Mouse (Mus musculus) B cell, adult 2 months (primary cell): ENCODE data around the gene Selp.
A peak's percentile ranks its signal among the peaks of the same experiment; 100 is the strongest.

ENCODE experiments used
- DNase-seq, 2 experiments: peaks; one replicate each; pipeline ENCODE4 v3.0.0; 2022

Gene Selp

GRCm38 (mm10) chr1:164119892-164120776, 5.1 kb downstream of the Selp start:
- no peak for DNase-seq

DNA sequence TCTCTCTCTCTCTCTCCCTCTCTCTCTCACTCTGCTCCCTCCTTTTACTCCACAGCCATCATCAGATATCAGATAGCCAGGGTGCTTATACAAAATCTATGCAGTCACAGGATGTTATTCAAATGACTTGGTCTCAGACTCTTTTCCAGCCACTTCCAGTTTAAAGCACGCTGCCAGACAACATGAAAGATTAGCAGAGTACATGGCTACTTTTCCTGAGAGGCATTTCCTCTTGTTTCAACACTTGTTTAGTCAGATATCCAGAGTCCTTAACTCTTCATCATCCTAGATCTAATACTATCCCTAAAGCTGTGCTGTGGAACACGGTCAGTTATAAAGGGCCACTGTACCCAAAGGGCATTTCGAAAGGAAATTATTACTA, 5.7 kb downstream of the Selp start:
- no peak for DNase-seq

GRCm38 (mm10) chr1:164123836-164124235, 8.8 kb downstream of the Selp start:
- no peak for DNase-seq

DNA sequence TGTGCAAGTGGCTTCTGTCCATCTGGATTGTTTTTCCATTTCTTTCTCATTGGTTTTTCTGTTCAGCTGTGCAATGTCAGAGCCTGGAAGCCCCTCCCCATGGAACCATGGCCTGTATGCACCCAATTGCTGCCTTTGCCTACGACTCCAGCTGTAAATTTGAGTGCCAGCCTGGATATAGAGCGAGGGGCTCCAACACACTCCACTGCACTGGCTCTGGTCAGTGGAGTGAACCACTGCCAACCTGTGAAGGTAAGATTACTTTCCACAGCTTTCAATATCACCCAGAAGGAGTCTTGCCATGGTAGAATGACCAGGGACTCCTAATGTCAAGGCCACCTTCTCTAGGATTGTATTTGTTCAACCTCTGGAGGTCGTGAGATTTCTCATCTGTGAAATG, 14.9 kb downstream of the Selp start:
- no peak for DNase-seq

GRCm38 (mm10) chr1:164132609-164133008, 17.5 kb downstream of the Selp start:
- no peak for DNase-seq

GRCm38 (mm10) chr1:164134101-164134500, 19.0 kb downstream of the Selp start:
- no peak for DNase-seq

GRCm38 (mm10) chr1:164135360-164135759, 20.3 kb downstream of the Selp start:
- peak; percentile 58 to 60 for DNase-seq

GRCm38 (mm10) chr1:164135960-164136359, 20.9 kb downstream of the Selp start:
- peak; percentile 75 to 80 for DNase-seq

- no peak for DNase-seq
Observed at GRCm38 (mm10) chr1:164136636-164137035, 21.6 kb downstream of the Selp start.

DNA sequence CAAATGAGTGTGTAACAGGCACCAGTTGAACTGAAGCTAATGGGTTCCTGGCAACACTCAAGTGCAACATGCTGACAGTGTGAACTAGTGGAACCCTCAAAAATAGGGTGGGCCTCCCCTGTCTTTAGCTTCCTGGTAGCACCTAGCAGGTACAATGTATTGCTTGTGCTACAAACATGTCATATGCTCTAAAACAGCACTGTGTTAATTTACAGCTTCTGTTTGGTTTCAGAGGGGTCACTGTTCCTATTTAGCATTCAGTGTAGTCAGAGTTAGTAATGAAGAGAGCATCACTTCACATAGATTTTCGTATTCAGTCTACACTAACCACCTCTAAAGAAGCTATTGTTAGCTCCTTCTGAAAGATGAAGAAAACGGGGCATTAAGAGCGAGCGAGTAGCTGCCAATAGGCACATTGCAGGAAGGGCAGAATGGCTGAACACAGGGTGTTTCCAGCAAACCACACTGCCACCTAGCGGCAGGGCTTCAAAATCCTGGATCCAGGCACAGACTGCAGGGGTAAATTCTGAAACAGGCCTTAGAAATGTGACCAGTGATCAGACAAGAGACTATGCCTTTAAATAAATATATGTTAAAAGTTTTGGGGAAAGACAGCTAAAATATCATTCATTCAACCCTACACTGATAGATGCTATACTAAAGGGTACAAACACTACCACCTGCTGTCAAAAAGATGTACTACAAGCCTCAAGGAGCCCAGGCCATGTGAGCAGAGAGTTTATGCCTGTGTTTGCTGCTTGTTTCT, 23.5 kb downstream of the Selp start:
- peak; percentile 92 to 94 for DNase-seq

DNA sequence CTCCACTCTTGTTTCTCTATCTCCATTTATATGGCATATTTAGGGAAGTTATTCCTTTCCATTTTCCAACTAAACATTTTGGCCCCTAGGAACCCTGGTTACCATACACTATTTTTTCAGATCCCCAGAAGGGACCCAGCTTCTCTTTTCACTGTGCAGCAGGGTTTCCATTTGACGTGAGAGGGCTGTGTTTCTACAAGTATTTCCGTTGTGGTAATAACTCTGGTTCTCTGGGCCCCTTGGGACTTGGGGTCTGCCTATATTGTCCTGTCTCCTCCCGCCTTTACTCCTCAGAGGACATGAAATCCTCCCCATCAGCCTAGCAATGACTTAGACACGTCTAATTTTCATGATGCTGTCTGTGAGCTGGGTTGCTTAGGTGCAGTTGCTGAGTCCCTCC, 24.4 kb downstream of the Selp start:
- DNase-seq, result peak; percentile 43 to 50

DNA sequence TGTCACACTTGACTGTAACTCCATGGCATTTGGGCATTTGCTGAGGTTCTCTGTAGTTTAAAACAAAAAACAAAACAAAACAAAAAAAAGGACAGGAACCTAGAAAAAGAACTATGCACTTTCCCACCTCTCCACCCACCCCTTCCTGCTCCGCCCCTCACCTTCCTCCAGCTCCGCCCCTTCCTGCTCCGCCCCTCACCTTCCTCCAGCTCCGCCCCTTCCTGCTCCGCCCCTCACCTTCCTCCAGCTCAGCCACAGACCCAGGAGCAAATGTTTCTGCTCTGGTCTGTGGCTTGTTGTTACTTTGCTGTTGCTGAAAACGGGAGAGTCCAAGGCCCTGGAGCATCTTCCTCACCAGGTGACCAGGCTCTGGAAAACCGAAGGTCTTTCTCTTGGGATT, 34.0 kb downstream of the Selp start:
- peak; percentile 73 to 76 for DNase-seq

DNA sequence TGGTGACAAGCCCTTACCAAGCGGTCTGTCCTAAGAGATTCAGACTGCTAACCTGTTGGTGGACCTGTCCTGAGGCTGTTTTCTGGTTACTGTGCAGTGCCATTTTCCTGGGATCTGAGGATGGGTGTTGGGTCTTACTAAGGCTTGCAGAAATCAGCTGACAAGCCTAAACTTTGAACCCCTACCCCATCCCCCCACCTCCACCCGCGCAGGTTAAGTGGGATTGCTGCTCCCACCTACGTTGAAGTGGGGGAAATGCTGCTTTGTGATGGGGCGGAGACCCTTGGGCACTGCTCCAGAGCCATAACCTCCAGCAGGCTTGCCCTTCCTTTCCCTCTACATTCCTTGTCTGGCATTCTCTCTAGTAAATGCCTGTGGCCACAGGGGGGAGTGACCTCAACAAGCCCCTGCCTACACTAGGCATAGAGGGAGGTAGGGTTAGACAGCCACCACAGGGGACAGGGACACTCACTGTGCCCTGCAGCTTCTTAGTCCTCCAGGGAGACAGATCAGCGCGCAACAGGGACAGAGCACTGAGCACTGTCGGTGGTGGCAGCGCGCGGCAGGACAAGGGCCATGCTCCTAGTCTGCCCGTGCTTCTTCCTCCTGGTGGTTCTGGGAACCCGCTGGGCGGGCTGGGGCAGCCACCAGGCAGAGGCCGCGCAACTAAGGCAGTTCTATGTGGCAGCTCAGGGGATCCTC, 36.5 kb downstream of the Selp start, which contains the start of gene F5:
Gene F5, plus strand, starts transcription at position 452 of the 702 bp plus-strand sequence.
- no peak for DNase-seq

- DNase-seq, result no peak
Observed at GRCm38 (mm10) chr1:164152836-164153235, 37.8 kb downstream of the Selp start.

DNA sequence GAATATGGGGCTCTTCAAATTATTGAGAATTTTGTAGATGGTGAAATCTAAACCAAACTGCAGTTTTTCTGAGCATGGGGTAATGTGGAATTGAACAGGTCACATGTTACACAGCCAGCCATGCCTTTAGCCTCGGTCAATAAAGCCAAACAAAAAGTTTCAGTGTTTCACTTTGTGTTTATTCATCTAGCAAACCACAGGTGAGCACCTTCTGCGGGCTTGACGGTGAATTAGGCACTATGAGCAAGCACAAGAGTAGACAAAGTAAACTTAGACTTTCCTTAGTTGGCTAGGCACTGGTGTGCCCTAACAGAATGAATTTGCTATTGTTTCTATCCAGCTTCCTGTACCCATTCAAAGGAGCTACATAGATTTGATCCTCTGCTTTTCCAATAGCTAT, 39.9 kb downstream of the Selp start:
- DNase-seq, result no peak

DNA sequence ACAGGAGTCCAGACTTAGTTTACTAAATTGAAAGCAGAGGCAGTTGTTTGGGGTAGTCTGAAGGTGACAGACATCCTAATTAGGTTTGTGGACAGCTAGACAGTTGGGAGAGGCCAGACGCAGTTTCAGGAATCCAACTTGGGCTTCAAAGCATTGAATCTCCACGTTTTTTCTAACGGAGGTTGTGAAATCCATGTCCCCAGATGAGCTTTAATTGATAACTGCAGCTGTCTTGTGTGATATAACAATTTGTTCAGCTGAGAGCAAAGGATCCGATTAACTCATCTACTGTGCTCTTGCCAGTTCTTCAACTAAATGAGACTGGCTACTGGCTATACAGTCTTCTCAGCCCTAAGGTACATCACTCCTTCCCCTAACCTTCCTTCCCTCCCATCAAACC, 43.5 kb downstream of the Selp start:
- no peak for DNase-seq

- DNase-seq, result no peak
Observed at GRCm38 (mm10) chr1:164159781-164160180, 44.7 kb downstream of the Selp start.

GRCm38 (mm10) chr1:164162745-164163144, 47.7 kb downstream of the Selp start:
- no peak for DNase-seq

GRCm38 (mm10) chr1:164168818-164169217, 53.8 kb downstream of the Selp start:
- no peak for DNase-seq

DNA sequence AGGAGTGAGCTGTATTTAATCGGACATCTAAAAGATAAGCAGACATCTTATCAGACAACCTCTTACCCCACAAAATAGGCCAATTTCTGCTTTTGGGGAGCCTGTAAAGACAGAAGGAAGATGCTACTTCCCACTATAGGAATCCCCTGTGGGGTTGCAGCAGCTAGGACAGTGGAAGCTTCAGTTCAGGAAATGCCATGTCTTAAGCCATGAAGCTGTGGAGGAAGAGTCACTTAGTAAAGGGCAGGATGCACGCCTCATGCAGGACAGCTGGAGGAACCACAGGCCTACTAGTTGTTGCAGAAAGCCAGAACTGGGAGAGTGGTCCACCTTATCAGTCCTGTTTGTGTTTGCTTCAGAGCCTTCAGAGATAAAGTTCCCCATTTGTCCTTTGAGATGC, 55.4 kb downstream of the Selp start:
- no peak for DNase-seq

DNA sequence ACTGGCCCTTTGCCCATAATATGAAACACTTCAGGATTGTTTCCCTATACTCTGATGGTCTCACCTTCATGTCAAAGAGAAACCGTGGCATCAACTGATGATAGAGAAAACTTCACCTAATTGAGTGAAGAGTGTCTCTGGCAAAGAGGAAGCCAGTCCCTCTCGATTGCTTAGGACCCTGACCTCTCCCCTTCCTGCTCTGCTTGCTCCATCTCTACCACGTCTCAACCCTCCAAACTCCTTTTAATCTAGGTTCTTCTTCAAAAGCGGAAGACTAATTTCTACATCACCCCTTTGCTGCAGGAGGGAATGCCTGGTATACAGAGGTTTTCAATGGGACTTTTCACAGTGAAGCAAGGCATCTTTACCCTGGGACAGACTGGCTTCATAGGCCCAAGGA, 58.1 kb downstream of the Selp start:
- DNase-seq, result no peak

DNA sequence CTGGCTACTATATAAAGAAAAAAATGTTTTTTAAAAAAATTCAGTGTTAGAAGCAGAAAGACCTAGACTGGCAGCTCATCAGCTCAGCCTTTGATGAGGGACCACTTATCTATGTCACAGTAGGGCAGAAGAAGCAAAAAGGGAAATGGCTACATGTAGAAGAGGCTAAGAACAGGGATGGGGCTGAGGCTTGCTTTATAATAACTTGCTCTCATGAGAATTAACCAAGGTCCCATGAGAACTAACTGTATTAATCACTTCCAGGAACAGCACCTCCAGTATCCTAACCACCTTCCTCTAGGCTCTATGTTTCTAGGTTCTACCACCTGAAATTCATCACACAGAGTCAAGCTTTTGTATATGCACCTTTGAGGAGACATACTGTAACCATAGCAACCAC, 61.8 kb downstream of the Selp start:
- peak; percentile 41 to 54 for DNase-seq

DNA sequence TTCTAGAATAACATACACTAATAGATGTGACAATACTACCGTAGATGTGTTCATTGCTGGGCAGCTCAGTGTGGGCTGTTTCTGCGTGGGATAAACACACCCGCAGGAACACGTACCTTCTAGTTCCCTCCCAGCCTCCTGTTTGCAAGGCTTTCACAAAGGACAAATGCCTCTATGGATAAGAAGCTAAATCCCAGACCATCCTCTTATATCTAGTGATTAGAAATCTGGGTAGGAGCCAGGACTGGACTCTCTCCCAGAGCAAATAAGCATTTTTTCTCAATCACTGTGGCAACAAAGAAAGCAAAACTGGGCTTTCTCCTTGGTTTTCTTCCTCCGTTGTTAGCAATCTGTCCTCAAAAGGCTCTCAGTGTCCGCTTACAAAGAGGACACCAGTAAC, 63.4 kb downstream of the Selp start:
- no peak for DNase-seq
